Mouse (Mus musculus): ENCODE measurements around the gene Sipa1l1.

GRCm38 (mm10) chr12:82356476-82356875 lies 187.4 kb downstream of the Sipa1l1 start:
- TF ChIP-seq GATA1 (IDR thresholded peaks at IDR 0.05; ENCODE audit: borderline replicate concordance, low read length): no peak
- no peak for TF ChIP-seq FLI1 (IDR thresholded peaks at IDR 0.05; ENCODE audit: low read length)
